Mouse (Mus musculus) stomach, embryonic 15.5 days (tissue): Measurements from ENCODE around the gene Ptgds. TPM values are rescaled to one million over a fixed set of nuclear protein-coding genes. Genes with fewer than 3 reads are reported as not detected.

Experiments
- ATAC-seq: fragments of 200-750 bp; cut with Nextera tagmentation; 2 replicates; pipeline ENCODE4 v1.8.0; 2017; ENCODE audit warnings: low read depth, moderate number of reproducible peaks, moderate TSS enrichment; ENCODE audit not compliant: insufficient read depth, low FRiP score
- H3K27ac ChIP-seq: fragments of 300-500 bp; sonication (generic); 2 replicates; pipeline ENCODE4 v1.5.1; 2015; ENCODE audit warnings: mild to moderate bottlenecking, inconsistent platforms
- H3K27me3 ChIP-seq: fragments of 300-500 bp; sonication (generic); replicated peaks from 2 replicates; pipeline ENCODE4 v1.6.1; 2015; ENCODE audit warnings: inconsistent platforms
- H3K36me3 ChIP-seq: fragments of 300-500 bp; sonication (generic); 2 replicates; pipeline ENCODE4 v1.6.1; 2015; ENCODE audit warnings: inconsistent platforms
- H3K4me1 ChIP-seq: fragments of 300-500 bp; sonication (generic); 2 replicates; pipeline ENCODE4 v1.6.1; 2015; ENCODE audit warnings: inconsistent platforms
- H3K4me2 ChIP-seq: fragments of 300-500 bp; sonication (generic); 2 replicates; pipeline ENCODE4 v1.6.1; 2015; ENCODE audit warnings: mild to moderate bottlenecking, inconsistent platforms
- H3K4me3 ChIP-seq: fragments of 300-500 bp; sonication (generic); replicated peaks from 2 replicates; pipeline ENCODE4 v1.5.1; 2015; ENCODE audit warnings: inconsistent platforms
- H3K9ac ChIP-seq: fragments of 300-500 bp; sonication (generic); 2 replicates; pipeline ENCODE4 v1.6.1; 2015; ENCODE audit warnings: inconsistent platforms
- H3K9me3 ChIP-seq: fragments of 300-500 bp; sonication (generic); 2 replicates; pipeline ENCODE4 v1.6.1; 2016; ENCODE audit warnings: inconsistent platforms
- WGBS: fragments of 180-500 bp; shearing (Covaris S2); methylation state at CpG from one replicate; pipeline ENCODE4 v1.1.7; 2015; 5-methylcytosine and 5-hydroxymethylcytosine counted together
- polyA plus RNA-seq: library from polyadenylated mRNA; unstranded; fragments of >200 nt; fragmentation: Nextera tagmentation; extraction: Ambion mirVana; gene quantifications from 2 replicates; pipeline ENCODE4 v1.2.1, GENCODE M21; 2015

Gene Ptgds
- polyA plus RNA-seq, 1 experiment from 2014 or later = 7.5 TPM

DNA sequence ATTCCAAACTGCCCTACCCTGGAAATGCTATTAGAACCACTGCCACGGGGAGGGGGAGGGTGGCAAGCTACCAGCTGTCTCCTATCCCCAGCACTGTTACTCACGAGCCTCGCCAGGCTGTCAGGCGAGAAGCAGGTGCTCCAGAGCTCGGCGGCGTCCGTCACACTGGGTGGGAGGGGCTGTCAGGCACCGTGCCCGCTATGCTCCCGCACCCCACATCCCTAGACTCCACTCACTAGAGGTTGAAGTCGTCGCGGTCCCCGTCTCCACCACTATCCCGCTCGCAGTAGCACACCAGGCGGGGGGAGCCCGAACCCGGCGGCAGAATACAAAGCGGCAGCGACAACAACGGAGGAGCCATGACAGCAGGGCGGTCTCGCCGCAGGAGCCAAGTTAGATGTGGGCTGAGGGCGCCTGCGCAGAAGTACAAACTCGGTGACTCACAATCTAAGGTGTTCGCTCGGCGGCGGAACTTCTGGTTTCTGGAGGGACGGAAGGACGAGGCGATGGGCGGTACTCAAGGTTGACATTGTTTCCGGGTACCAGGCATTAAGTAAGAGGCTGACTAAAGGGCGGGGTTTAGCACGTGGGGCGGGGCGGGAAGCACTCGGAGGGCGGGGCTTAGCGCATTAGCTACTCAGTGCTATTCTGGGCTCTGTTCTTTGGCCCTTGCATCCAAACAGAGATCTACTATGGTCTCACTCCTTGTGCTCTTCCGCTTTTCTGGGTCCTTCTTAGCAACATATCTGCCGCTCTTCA is 9.1 kb downstream of the Ptgds start, which contains the start of gene Paxx:
Gene Paxx, minus strand, starts transcription at position 544 of the 759 bp plus-strand sequence.
- no peaks in the 10 kb centered on the region for H3K36me3 ChIP-seq
- under 1% methylated on average over 48 of the region's 48 CpGs for WGBS
- H3K4me3 ChIP-seq = peak within 1 kb of the TSS; percentile 76
- H3K9me3 ChIP-seq = no peaks in the 10 kb centered on the region
- ATAC-seq = peak; percentile 87
- peaks cover 27% of the 10 kb centered on the region for H3K4me1 ChIP-seq
- peak within 1 kb of the TSS; percentile 91 for H3K4me2 ChIP-seq
- peak within 1 kb of the TSS; percentile 73 for H3K9ac ChIP-seq
- no peaks in the 10 kb centered on the region for H3K27me3 ChIP-seq
- H3K27ac ChIP-seq = peak within 1 kb of the TSS; percentile 94

DNA sequence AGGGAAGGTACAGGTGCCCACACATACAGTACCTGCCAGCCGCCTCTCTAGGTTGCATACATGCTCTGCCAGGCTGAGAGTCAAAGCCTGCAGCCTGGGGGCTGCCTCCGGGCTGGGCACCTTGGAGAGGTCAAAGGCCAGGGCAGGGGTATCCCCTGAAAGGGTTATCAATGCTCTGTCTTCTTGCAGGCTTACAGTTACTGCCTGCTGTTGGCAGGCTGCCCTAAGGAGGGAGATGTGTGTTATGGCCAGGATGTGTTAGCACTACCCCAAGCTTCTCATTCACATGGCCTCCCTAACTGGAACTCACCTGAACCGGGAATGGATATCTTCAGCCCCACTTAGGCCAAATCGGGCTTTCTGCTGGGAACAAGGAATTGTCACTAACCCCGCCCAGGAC is 9.7 kb downstream of the Ptgds start:
- H3K9me3 ChIP-seq = no peaks in the 10 kb centered on the region
- ATAC-seq = no peak
- peak overlapping the region; percentile 76 for H3K4me3 ChIP-seq
- H3K9ac ChIP-seq = peak overlapping the region; percentile 73
- H3K27me3 ChIP-seq = no peaks in the 10 kb centered on the region
- H3K36me3 ChIP-seq = no peaks in the 10 kb centered on the region
- H3K4me2 ChIP-seq = peak overlapping the region; percentile 91
- 30% methylated on average over 5 of the region's 5 CpGs for WGBS
- H3K27ac ChIP-seq = peak overlapping the region; percentile 94
- H3K4me1 ChIP-seq = peaks cover 27% of the 10 kb centered on the region

DNA sequence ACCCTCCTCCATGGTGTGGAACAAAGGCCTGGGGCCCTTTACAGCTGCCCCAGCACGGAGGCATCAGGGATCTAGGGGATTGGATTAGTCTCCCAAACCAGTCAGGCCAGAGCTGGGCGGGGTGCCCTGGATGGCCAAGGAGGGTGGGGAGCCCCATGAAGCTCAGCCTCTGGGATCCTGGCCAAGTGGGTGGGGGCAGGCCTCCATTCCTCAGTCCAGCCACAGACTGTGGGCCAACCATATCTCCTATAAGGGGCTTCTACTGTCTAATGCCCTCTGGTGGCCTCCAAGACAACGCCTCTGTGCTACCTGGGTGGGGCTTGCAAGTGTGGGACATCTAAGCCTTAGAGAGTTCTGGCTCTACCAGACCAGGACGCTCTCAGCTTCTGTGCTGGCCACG is 10.9 kb downstream of the Ptgds start:
- Histone ChIP-seq H3K27me3 (no peaks in the 10 kb centered on the region), H3K4me1 (peaks cover 27% of the 10 kb centered on the region), H3K9ac (no peak overlapping the region), H3K27ac (peak overlapping the region; percentile 53), H3K36me3 (no peaks in the 10 kb centered on the region), H3K4me2 (peak overlapping the region; percentile 91; the same call in 1 of the 2 replicates), H3K9me3 (no peaks in the 10 kb centered on the region), H3K4me3 (no peak overlapping the region)
- ATAC-seq = peak; percentile 37
- 56% methylated on average over 5 of the region's 5 CpGs for WGBS

DNA sequence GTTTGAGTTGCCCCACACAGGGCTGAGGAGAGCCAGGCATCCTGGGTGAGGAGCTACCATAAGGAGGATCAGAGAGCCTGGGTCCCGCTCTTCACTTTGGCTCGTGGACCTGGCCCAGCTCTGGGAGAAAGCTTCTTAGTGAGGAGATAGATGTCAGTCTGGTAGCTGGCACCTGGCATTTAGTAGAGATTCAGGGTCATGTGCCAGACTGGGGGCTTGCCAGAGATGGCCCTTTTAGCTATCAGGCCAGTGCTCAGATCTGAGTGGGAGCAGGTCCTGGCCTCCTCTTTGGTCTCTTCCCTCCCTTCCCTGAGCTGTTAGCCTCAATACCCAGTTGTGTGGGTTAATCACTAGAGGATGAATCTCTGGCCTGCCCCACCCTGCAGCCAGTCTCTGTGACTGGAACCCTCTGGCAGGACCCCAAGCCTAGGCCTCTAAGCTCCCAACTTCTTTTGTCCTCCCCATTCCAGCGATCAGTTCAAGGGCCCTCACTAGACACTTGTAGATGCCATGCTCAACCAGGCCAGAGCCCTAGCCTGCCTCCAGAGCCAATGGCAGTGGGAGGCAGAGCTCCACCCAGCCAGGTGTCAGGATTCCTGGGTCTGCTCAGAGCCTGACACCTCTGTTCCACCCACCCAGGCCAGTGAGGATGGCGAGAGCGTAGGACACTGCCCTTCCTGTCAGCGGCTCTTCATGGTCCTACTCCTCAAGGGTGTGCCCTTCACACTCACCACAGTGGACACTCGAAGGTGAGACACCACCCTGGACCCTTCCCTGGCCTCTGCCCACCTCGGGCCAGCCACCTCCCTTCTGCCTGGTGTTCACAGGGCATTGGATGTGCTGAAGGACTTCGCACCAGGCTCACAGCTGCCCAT is 12.6 kb downstream of the Ptgds start:
- no peak for ATAC-seq
- Histone ChIP-seq H3K9ac (no peak overlapping the region), H3K36me3 (no peaks in the 10 kb centered on the region), H3K27me3 (no peaks in the 10 kb centered on the region), H3K4me1 (peaks cover 27% of the 10 kb centered on the region), H3K4me3 (0 out of 2 replicates have a peak overlapping the region, but pooled peaks have one; percentile 9), H3K27ac (peak overlapping the region; percentile 35; the same call in 1 of the 2 replicates), H3K9me3 (no peaks in the 10 kb centered on the region), H3K4me2 (peak overlapping the region; percentile 16; the same call in 1 of the 2 replicates)
- WGBS = 87% methylated on average over 9 of the region's 9 CpGs

DNA sequence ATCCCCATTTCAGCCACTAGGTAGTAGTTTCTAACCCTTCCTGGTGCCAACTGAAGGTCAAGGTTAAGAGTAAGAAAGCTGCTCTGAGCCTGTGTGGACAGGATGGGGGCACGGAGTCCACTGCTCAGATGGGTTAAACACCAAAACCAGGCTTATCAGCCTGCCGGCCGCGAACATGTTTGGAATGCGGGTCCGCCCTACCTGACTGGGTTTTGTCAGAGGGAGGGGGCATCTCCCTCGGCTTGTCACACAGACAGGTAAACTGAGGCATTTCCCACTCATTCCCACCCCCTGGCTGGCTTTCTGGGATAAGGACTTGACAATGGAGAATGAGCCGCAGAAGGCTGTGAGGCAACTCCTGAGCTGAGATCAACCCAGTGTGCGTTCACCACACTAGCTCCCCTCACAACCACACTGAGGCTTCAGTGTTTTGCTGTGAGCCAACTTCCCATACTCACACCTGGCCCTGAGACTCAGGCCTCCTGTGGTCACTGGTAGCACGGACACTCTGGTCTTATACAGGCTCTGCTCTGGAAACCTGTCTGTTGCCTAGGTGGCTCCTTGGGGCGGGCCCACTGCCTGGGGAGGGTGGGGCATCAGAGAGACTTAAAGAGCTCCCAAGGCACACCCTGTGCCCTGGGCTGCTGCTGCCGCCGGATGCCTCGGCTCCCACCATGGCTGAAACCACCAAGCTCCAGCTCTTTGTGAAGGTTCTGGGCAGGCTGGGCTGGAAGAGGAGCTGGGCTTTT is 13.5 kb downstream of the Ptgds start, which contains the start of gene Clic3:
Gene Clic3, plus strand, starts transcription at position 634 of the 749 bp plus-strand sequence.
- ATAC-seq = 0 out of 2 replicates have a peak, but pooled peaks have one; percentile 29
- Histone ChIP-seq H3K4me1 (peaks cover 25% of the 10 kb centered on the region), H3K4me2 (peak within 1 kb of the TSS; percentile 19; the same call in 1 of the 2 replicates), H3K27ac (peak within 1 kb of the TSS; percentile 35; the same call in 1 of the 2 replicates), H3K36me3 (no peaks in the 10 kb centered on the region), H3K9ac (no peak within 1 kb of the TSS), H3K4me3 (0 out of 2 replicates have a peak within 1 kb of the TSS, but pooled peaks have one; percentile 9), H3K9me3 (no peaks in the 10 kb centered on the region), H3K27me3 (no peaks in the 10 kb centered on the region)
- 51% methylated on average over 14 of the region's 14 CpGs for WGBS

DNA sequence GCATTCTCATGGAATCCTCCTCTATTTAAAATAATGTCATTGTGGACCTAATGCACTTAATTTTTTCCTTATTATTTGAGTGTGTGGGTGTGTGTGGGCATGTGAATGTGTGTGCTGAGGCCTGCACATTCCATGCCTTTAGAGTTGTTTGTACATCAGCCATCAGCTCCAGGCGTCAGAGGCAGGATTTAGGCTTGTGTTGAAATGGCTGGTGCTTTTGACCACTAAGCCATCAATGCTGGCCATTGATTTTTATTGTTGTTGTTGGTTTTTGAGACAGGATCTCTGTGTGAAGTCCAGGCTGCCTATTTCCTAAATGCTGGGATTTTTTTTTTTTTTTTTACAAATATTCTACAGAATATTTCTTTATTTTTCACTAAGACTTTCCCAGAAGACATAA is 16.9 kb downstream of the Ptgds start:
- no peaks in the 10 kb centered on the region for H3K9me3 ChIP-seq
- H3K36me3 ChIP-seq = no peaks in the 10 kb centered on the region
- 52% methylated on average over 1 of the region's 1 CpGs for WGBS
- no peak overlapping the region for H3K27ac ChIP-seq
- no peak overlapping the region for H3K4me2 ChIP-seq
- H3K9ac ChIP-seq = no peak overlapping the region
- no peak overlapping the region for H3K4me3 ChIP-seq
- H3K4me1 ChIP-seq = no peaks in the 10 kb centered on the region
- ATAC-seq = no peak
- no peaks in the 10 kb centered on the region for H3K27me3 ChIP-seq

DNA sequence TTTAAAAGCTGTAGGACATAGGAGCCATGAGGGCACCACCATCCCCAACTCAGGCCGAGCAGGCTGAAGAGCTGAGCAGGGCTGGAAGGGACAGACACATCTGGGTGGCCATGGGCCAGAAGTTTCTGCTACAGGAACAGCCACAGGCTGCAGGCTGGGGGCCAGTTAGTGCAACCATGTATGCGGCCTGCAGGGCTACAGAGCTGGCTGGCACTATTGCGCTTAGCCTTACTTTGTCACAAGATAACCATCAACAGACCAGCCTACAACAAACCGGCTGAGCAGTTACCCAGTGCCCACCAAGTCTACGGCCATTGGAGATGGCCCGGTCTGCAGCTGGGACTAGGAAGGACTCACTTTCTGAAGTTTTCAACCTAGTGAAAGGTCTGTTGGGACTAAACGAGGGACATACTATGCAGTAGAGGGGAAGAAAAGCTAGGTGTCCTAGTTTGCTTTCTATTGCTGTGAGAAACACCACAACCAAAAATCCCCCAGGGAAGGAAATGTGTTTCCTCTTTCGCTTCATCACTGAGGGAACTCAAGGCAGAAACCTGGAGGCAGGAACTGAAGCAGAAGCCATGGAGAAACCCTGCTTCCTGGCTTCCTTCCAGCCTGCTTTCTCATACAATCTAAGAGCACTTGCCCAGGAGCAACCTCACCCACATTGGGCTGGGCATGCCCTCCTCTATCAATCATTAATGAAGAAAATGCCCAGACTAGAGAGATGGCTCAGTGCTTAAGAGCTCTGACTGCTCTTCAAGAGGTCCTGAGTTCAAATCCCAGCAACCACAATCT is 18.8 kb downstream of the Ptgds start:
- Histone ChIP-seq H3K4me3 (no peak overlapping the region), H3K4me1 (no peaks in the 10 kb centered on the region), H3K27me3 (no peaks in the 10 kb centered on the region), H3K9me3 (no peaks in the 10 kb centered on the region), H3K9ac (no peak overlapping the region), H3K36me3 (no peaks in the 10 kb centered on the region), H3K4me2 (no peak overlapping the region), H3K27ac (no peak overlapping the region)
- WGBS = 81% methylated on average over 8 of the region's 8 CpGs
- ATAC-seq = no peak

DNA sequence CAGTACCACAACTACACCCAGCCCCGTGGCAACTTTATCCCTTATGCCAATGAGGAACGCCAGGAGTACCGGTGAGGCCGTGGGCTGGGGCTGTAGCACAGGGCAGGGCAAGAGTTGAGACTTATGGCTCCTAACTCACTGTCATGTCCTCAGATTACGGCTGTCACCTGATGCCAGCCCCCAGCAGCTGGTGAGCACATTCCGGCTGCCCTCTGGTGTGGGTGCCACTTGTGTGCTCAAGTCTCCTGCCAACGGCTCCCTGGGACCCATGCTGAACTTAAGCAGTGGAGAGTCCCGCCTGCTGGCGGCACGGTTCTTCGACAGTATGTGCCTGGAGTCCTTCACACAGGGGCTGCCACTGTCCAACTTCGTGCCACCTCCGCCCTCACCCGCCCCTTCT is 27.2 kb downstream of the Ptgds start:
- H3K4me3 ChIP-seq = no peak overlapping the region
- H3K27ac ChIP-seq = no peak overlapping the region
- H3K9me3 ChIP-seq = no peaks in the 10 kb centered on the region
- no peaks in the 10 kb centered on the region for H3K27me3 ChIP-seq
- 92% methylated on average over 14 of the region's 14 CpGs for WGBS
- 0 out of 2 replicates have a peak, but pooled peaks cover 5% of the 10 kb centered on the region for H3K36me3 ChIP-seq
- no peak overlapping the region for H3K4me2 ChIP-seq
- H3K9ac ChIP-seq = no peak overlapping the region
- ATAC-seq = no peak
- no peaks in the 10 kb centered on the region for H3K4me1 ChIP-seq

DNA sequence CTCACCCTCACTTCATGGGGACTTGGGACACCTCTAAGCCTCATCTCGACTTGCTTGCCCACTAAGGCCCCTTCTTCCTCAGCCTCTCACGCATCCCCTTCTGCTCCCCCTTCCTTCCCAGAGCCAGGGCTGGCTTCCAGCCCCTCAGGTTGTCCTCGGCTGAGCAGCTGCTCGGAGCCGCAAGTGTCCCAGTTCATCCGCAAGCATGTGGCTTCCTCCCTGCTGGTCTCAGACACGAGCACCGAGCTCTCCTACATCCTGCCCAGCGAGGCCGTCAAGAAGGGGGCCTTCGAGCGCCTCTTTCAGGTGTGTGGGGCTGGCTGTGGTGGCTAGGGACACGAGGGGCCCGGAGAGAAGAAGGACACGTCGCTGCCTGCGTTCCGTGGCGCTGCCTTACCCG is 28.8 kb downstream of the Ptgds start:
- H3K9ac ChIP-seq = no peak overlapping the region
- no peak overlapping the region for H3K4me3 ChIP-seq
- no peaks in the 10 kb centered on the region for H3K27me3 ChIP-seq
- 84% methylated on average over 20 of the region's 20 CpGs for WGBS
- no peak for ATAC-seq
- H3K4me1 ChIP-seq = no peaks in the 10 kb centered on the region
- no peaks in the 10 kb centered on the region for H3K9me3 ChIP-seq
- no peak overlapping the region for H3K27ac ChIP-seq
- H3K4me2 ChIP-seq = no peak overlapping the region
- H3K36me3 ChIP-seq = 0 out of 2 replicates have a peak, but pooled peaks cover 5% of the 10 kb centered on the region

DNA sequence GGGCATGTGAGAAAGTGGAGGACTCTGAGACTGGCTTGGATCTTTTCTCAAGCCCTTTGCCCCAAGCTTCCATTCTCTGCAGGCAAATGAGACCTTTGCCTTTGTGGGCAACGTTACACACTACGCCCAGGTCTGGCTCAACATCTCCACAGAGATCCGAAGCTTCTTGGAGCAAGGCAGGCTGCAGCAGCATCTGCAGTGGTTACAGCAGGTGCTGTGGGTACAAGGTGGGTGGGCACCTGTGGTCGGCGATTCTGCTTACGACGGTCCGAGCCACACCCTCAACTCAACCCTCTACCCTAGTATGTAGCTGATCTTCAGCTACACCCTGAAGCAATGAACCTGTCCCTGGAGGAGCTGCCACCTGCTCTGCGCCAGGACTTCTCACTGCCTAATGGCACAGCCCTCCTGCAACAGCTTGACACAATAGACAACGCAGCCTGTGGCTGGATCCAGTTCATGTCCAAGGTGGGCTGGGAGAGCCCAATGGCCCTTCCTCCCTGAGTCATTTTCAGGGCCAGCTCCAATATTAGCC is 33.5 kb downstream of the Ptgds start:
- no peak overlapping the region for H3K4me2 ChIP-seq
- 0 out of 2 replicates have a peak, but pooled peaks cover 5% of the 10 kb centered on the region for H3K36me3 ChIP-seq
- WGBS = 89% methylated on average over 10 of the region's 10 CpGs
- H3K4me1 ChIP-seq = no peaks in the 10 kb centered on the region
- H3K27ac ChIP-seq = no peak overlapping the region
- ATAC-seq = no peak
- no peaks in the 10 kb centered on the region for H3K27me3 ChIP-seq
- no peak overlapping the region for H3K9ac ChIP-seq
- no peak overlapping the region for H3K4me3 ChIP-seq
- H3K9me3 ChIP-seq = no peaks in the 10 kb centered on the region
